Mouse (Mus musculus) megakaryocyte, embryonic 14.5 days (primary cell): ENCODE data around the gene Trib3. TPM values are rescaled to one million over a fixed set of nuclear protein-coding genes. Genes with fewer than 3 reads are reported as not detected.

Experiments used
- H3K27me3 ChIP-seq: replicated peaks from 2 replicates; pipeline ENCODE3; 2012; ENCODE audit warnings: inconsistent platforms
- H3K36me3 ChIP-seq: replicated peaks from 2 replicates; pipeline ENCODE3; 2012; ENCODE audit warnings: low read length, inconsistent platforms, mixed read lengths
- H3K4me1 ChIP-seq: 2 replicates; pipeline ENCODE4 v1.6.1; 2012; ENCODE audit warnings: inconsistent platforms
- H3K4me3 ChIP-seq: replicated peaks from 2 replicates; pipeline ENCODE3; 2012; ENCODE audit warnings: moderate library complexity, mild to moderate bottlenecking, inconsistent platforms
- H3K9me3 ChIP-seq: 2 replicates; pipeline ENCODE4 v1.6.1; 2012; ENCODE audit warnings: inconsistent platforms
- FLI1 ChIP-seq: IDR thresholded peaks from 2 replicates; pipeline ENCODE4 v1.6.1; 2012; ENCODE audit warnings: low read length, inconsistent platforms, mixed read lengths
- GATA1 ChIP-seq: IDR thresholded peaks from 3 replicates; pipeline ENCODE4 v1.6.1; 2012; ENCODE audit warnings: mixed read lengths, low read length, inconsistent platforms, borderline replicate concordance
- polyA plus RNA-seq: library from polyadenylated mRNA; stranded (reverse); fragments of >175 nt; gene quantifications from 2 replicates; pipeline ENCODE4 v1.2.3, GENCODE M21; 2012; ENCODE audit warnings: low replicate concordance; ENCODE audit not compliant: insufficient read depth

Gene Trib3
- polyA plus RNA-seq, result 26.3 and 95.5 TPM in 2 replicates

- peaks cover 65% of the 10 kb centered on the region for H3K4me1 ChIP-seq
Observed at GRCm38 (mm10) chr2:152343329-152344213, at the start of gene Trib3. TSS of gene Trib3 (minus strand) at chr2:152344032.

GRCm38 (mm10) chr2:152393225-152394017 lies 49.6 kb upstream of the Trib3 start:
- TF ChIP-seq GATA1 (no peak), FLI1 (no peak)
- peaks cover 75% of the 10 kb centered on the region for H3K4me1 ChIP-seq
- H3K36me3 ChIP-seq, result no peaks in the 10 kb centered on the region
- H3K27me3 ChIP-seq, result peaks cover 45% of the 10 kb centered on the region
- no peaks in the 10 kb centered on the region for H3K9me3 ChIP-seq
- no peak overlapping the region for H3K4me3 ChIP-seq

More at GRCm38 (mm10) chr2:152343329-152344213, at the start of gene Trib3:
- no peaks in the 10 kb centered on the region for H3K9me3 ChIP-seq
- peaks cover 27% of the 10 kb centered on the region for H3K36me3 ChIP-seq
- peak within 1 kb of the TSS; percentile 95 for H3K4me3 ChIP-seq
- H3K27me3 ChIP-seq, result no peaks in the 10 kb centered on the region
- TF ChIP-seq FLI1 (no peak), GATA1 (no peak)

DNA sequence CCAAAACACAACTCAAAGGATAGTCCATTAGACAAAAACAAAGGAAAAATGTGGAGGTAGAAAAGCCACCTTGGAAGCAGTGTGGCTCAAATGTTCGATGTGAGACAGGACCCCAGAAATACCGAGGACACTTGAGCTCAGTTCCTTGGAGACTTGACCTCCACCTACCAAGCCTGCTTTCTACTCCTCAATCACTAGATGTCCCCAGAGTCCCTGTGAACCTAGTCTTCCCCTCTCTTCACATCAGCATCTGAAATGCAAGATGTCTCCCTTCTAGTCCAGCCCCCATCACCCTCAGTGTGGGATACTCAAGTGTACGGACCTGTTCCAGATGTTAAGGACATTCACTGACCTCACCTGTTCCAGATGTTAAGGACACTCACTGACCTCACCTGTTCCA lies 49.0 kb upstream of the Trib3 start:
- H3K4me1 ChIP-seq, result peaks cover 69% of the 10 kb centered on the region
- no peaks in the 10 kb centered on the region for H3K36me3 ChIP-seq
- TF ChIP-seq FLI1 (no peak), GATA1 (no peak)
- H3K27me3 ChIP-seq, result peaks cover 41% of the 10 kb centered on the region
- no peaks in the 10 kb centered on the region for H3K9me3 ChIP-seq
- no peak overlapping the region for H3K4me3 ChIP-seq

DNA sequence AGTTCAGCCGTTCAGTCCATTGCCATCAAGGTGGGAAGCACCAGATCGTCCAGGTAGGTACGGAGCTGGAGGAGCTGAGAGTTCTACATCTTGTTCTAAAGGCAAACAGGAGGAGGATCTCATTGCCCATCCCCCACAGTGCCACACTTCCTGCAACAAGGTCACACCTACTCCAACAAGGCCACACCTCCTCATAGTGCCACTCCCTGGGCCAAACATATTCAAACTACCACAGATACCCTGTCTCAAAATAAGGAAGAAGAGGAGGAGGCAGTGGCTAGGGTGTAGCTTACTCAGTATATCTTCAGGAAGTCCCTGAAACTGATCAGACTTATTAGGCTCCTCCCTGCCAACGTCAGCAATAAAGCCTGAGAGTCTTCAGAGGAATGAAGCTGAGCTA lies 40.4 kb upstream of the Trib3 start:
- peaks cover 34% of the 10 kb centered on the region for H3K9me3 ChIP-seq
- H3K27me3 ChIP-seq, result peaks cover 14% of the 10 kb centered on the region
- no peaks in the 10 kb centered on the region for H3K4me1 ChIP-seq
- no peak for TF ChIP-seq FLI1
- TF ChIP-seq GATA1, result no peak
- no peaks in the 10 kb centered on the region for H3K36me3 ChIP-seq
- no peak overlapping the region for H3K4me3 ChIP-seq

DNA sequence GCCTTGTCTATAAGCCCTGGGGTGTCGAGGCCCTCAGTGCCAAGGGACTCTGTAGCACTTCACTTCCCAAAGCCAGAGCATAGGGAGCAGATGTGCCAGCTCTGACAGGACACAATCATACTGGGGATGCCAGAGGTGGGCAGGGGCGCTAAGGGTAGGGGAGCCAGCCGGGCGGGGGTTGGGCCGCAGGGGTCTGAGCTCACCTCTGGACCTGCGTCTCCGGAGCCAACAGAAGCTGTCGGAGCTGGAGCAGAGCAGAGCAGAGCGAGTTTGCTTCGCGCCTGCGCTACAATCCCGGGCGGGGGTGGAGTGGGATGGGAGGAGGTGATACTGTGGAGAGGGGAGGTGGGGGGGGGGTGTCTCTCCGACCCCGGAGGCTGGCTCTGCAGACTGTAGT lies 32.5 kb upstream of the Trib3 start, which contains the start of gene Nrsn2:
Gene Nrsn2, minus strand, starts transcription at position 294 of the 397 bp plus-strand sequence.
- Histone ChIP-seq H3K4me1 (peaks cover 37% of the 10 kb centered on the region), H3K9me3 (peaks cover 26% of the 10 kb centered on the region), H3K4me3 (peak within 1 kb of the TSS; percentile 62), H3K36me3 (no peaks in the 10 kb centered on the region), H3K27me3 (peaks cover 58% of the 10 kb centered on the region)
- TF ChIP-seq FLI1 (no peak), GATA1 (no peak)

DNA sequence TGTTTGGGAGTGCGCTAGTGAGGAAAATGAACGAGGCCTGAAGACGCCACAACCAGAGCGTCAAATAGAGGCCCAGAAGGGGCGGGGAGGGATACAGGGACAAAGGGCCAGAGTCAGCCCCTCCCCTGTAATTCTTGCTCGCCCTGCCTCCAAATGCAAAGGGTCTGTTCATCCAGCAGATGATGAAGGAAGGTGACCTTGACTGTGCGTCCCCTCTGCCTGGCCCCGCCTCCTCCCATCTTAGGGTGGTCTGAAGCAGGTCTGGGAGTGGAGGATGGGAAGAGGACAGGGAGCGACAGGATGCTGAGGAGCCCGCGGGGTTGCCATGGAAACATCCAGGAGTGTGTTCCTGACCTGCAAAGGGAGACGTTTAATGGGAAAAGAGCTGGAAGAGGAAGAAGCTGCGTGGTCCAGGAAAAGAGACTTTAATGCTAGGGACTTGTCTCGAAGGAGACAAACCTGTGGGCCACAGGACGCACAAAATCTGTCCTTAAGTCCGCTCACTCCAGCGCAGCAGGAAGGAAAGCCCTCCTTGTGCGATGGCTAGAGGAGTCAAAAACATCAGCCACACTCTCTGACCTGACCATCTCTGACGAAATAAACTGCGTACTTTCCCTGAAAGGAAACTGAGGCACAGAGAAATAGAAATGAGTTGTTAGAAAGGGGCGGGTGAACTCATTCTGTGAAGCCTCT lies 32.0 kb upstream of the Trib3 start:
- no peak for TF ChIP-seq FLI1
- no peak for TF ChIP-seq GATA1
- Histone ChIP-seq H3K27me3 (peaks cover 63% of the 10 kb centered on the region), H3K4me1 (peaks cover 37% of the 10 kb centered on the region), H3K9me3 (peaks cover 23% of the 10 kb centered on the region), H3K36me3 (no peaks in the 10 kb centered on the region), H3K4me3 (peak overlapping the region; percentile 62)

- peaks cover 71% of the 10 kb centered on the region for H3K27me3 ChIP-seq
- peaks cover 49% of the 10 kb centered on the region for H3K4me1 ChIP-seq
- TF ChIP-seq FLI1 (no peak), GATA1 (no peak)
- H3K36me3 ChIP-seq, result no peaks in the 10 kb centered on the region
- peaks cover 18% of the 10 kb centered on the region for H3K9me3 ChIP-seq
- no peak overlapping the region for H3K4me3 ChIP-seq
Observed at GRCm38 (mm10) chr2:152373547-152373946, 29.7 kb upstream of the Trib3 start.

DNA sequence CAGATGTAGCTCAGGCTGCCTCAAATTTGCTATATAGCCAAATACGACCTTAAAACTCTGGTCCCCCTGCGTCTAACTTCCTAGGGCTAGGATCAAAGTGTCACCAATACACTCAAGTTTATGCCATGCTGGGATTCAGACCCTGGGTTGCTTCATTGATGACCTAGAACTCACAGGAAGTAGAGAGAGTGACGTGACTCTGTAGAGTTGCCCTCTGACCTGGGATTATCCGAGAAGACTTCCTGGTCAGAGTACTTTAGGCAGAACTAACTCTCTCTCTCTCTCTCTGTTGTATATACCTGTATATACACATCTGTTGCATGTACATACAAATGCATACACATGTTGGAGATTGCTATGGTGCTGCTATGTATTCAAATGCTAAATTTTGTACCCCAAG lies 28.8 kb upstream of the Trib3 start:
- Histone ChIP-seq H3K36me3 (no peaks in the 10 kb centered on the region), H3K9me3 (peaks cover 10% of the 10 kb centered on the region), H3K4me1 (peaks cover 55% of the 10 kb centered on the region), H3K27me3 (peaks cover 66% of the 10 kb centered on the region), H3K4me3 (no peak overlapping the region)
- no peak for TF ChIP-seq FLI1
- no peak for TF ChIP-seq GATA1

GRCm38 (mm10) chr2:152372104-152372503 lies 28.3 kb upstream of the Trib3 start:
- Histone ChIP-seq H3K4me3 (no peak overlapping the region), H3K4me1 (peaks cover 61% of the 10 kb centered on the region), H3K36me3 (no peaks in the 10 kb centered on the region), H3K9me3 (peaks cover 4% of the 10 kb centered on the region), H3K27me3 (peaks cover 64% of the 10 kb centered on the region)
- no peak for TF ChIP-seq FLI1
- no peak for TF ChIP-seq GATA1
